Mouse (Mus musculus) brain, embryonic 14.5 days (tissue): ENCODE data around the gene Parvb. TPM values are rescaled to one million over a fixed set of nuclear protein-coding genes. Genes with fewer than 3 reads are reported as not detected.

ENCODE experiments used
- DNase-seq: peaks from one replicate; pipeline ENCODE4 v3.0.0-alpha.2; 2011; ENCODE audit warnings: low read depth
- CTCF ChIP-seq: fragments of 200-500 bp; IDR thresholded peaks from 2 replicates; pipeline ENCODE4 v1.5.1; 2012; ENCODE audit warnings: inconsistent platforms, mild to moderate bottlenecking, moderate library complexity, borderline replicate concordance; ENCODE audit not compliant: insufficient read depth, insufficient read length; ENCODE audit errors: extremely low read depth
- POLR2A ChIP-seq: fragments of 200-500 bp; IDR thresholded peaks from 2 replicates; pipeline ENCODE4 v1.6.1; 2012; ENCODE audit warnings: mild to moderate bottlenecking, inconsistent platforms, borderline replicate concordance; ENCODE audit not compliant: poor library complexity, insufficient read depth, insufficient read length, severe bottlenecking; ENCODE audit errors: extremely low read depth
- polyA plus RNA-seq: library from polyadenylated mRNA; depleted of rRNA; stranded (reverse); fragments of >200 nt; gene quantifications from 2 replicates; pipeline ENCODE4 v1.2.3, GENCODE M21; 2012

Parvb gene
- polyA plus RNA-seq, 1 experiment, result 19.3 TPM

DNA sequence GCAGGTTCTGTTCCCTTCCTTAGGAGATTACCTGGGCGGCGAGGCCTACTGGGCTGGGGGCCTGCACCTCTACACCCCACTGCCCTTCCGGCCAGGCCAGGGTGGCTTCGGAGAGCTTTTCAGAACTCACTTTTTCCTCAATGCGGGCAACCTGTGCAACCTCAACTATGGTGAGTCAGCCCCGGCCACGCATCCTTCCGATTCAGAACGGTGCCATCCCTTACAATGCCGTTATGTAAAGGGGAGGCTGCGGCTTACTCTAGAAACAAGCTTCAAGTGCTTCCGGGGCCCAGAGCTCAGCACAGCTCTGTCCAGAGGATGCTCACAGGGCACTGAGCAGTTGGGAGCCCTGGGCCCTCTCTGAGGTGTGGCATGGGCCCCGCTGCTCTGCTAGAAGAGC, 21.4 kb upstream of the Parvb start:
- DNase-seq, result no peak
- TF ChIP-seq POLR2A (no peak), CTCF (no peak)

DNA sequence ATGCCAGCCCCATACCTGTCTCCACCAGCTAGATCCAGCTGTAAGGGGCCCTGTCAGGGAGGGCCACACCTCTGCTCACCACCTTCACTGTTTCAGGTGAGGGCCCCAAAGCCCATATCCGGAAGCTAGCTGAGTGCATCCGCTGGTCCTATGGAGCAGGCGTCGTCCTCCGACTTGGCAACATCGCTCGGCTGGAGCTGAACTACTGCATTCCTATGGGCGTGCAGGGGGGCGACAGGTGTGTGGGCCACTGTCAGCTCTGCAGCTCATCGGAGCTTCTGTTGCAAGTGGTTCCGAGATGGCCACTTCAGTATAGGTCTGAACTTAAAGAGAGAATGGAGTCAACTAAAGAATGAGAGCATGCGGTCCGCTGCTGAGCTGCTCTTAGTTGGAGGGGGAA, 20.9 kb upstream of the Parvb start:
- TF ChIP-seq CTCF (no peak), POLR2A (no peak)

DNA sequence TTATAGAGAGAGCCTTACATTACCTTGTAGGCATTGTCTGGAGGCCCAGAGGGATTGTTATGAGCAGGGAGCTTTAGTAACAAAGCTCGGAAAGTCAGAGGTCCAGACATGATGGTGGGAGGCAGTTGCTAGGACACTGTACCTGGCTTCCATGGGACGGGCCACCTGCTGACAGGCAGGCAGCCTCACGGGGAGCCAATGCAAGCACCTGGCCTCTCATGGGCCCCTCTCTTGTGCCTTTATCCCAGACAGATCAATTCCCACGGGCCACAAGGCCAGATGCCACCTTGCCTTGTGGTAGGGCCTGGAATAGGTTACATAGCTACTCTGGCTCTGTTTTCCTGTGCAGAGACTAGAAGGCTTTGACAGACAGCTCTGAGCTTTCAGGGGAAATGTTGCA, 20.3 kb upstream of the Parvb start:
- TF ChIP-seq CTCF, result no peak
- no peak for TF ChIP-seq POLR2A
- DNase-seq, result no peak

More for the DNA sequence above, 20.9 kb upstream of the Parvb start:
- DNase-seq, result no peak

DNA sequence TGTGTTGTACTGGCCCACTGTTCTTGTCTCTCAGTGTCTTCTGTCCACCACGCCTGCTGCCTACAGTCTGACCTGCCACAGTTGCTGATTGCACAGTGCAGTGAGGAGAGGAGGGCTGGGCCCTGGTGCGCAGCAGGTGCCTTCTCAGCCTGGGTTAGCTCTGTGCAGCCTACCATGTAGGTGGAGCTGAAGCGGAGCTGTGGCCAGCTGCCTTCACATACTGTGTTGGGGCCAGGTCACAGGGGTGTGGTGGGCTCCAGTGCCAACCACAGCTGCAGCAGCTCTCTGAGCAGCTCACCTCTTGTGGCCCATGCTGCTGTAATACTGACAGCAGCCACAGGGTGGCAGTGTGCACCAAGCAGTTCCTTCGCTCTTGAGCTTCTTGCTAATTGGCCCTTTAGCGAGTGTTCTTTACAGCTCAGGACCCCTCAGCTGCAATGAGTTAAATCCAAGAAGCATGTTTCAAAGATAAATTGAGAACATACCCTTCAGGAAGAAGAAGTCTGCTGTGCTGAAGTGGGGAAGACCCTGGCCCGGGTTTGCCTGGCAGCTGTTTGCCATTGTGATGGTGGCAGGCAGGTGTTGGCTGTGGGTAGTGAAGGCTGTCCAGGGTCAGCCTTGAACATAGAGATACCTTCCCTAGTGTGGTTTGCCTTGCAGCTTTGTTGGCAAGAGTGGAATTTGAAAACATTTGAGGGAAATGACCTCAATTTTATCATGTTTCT, 19.6 kb upstream of the Parvb start:
- TF ChIP-seq CTCF (peak; percentile 99), POLR2A (no peak)
- DNase-seq, result peak; percentile 93

DNA sequence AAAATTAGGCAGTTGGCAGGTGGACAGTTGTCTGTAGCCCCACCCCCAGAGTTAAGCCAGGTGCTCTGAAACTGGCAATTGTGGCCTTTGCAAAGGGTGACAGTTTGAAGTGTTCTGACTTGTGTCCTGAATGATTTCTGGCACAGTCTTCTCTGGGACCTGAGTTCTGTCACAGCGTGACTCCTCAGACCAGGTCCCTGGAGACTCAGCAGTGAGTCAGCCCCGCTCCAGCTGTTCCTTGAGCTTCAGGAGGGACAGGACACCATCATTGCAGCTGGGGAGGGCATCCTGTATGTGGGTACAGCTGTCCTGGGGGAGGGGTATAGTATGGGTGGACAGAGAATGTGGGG, 19.1 kb upstream of the Parvb start:
- no peak for DNase-seq
- no peak for TF ChIP-seq POLR2A

DNA sequence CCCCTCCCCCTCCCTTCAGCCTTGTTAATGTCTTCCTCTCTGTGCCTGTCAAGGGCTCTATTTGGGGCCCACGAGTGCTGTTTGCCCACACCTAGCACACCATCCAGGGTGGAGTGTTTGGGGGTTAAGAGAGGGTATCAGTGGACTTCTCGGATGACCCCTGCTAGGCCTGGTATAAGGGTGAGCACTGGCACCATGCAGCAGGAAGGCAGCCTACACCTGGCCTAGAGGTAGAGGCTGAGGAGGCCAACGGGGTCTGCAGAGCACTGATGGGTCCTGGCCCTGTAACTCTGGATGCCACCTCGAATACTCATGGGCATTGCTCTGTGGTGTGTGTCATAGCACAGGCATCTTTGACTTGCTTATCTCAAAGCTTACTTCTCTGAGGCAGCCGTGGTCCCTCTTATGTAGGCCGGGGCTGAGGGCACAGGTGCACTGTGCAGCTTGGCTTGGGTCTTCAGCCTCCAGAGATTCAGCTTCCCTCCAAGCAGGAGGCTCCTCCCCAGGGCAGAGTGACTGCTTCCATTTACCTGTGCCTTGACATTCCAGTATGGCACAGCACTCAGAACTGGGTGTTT, 18.6 kb upstream of the Parvb start:
- DNase-seq, result no peak
- no peak for TF ChIP-seq POLR2A
- TF ChIP-seq CTCF, result no peak

DNA sequence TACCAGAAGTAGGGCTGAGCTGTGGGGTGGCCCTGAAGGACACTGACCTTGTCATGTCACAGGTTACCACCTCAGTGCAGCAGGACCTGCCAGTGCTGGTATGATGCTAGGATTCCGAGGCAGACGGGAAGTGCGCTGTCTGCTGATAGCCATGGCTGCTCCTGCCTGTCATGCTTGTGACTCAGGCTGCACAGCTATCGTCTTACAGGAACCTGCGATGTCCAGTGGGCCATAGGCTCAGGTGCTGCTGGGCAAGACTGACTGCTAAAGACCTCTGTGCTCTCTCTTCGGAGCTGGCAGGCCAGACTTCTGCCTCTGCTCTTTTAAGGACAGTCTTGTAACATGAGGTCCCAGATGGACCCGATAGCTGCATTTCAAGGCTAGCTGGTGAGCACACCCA, 17.4 kb upstream of the Parvb start:
- no peak for DNase-seq
- TF ChIP-seq CTCF (no peak), POLR2A (no peak)

DNA sequence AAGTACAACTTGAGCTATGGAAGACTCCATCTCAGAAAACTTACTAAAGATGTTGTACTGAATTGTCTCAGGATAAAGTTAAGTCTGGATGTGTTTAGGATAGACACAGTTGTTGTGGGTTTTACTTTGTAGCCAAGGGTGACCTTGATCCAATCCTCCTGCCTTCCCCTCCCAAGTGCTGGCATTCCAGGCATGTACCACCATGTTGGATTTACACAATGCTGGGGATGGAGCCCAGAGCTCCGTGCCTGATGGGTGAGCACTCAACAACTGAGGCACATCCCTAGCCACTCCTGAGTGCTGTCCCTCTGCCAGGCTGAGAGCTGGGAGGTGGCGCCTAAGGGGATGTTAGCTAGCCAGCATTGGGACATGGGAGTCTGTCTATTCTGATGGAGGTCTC, 16.6 kb upstream of the Parvb start:
- DNase-seq, result no peak
- no peak for TF ChIP-seq CTCF
- TF ChIP-seq POLR2A, result no peak

DNA sequence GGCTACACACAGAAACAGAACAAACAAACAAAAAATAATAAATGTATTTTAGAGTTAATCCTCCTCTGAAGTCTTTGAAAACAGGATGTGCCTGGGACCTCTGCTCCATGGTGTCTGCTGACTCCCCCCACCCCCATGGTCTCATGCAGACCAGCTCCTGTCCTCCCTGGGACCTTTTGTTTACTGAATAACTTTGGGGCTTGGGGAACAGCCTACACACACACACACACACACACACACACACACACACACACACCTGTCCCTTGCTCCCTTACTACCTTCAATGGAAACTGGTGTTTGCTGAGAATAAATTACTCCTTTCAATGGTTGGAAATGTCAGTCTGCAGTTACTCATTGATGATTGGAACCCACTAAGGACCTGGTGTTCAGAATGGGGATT, 15.8 kb upstream of the Parvb start:
- DNase-seq, result no peak
- no peak for TF ChIP-seq CTCF
- no peak for TF ChIP-seq POLR2A

DNA sequence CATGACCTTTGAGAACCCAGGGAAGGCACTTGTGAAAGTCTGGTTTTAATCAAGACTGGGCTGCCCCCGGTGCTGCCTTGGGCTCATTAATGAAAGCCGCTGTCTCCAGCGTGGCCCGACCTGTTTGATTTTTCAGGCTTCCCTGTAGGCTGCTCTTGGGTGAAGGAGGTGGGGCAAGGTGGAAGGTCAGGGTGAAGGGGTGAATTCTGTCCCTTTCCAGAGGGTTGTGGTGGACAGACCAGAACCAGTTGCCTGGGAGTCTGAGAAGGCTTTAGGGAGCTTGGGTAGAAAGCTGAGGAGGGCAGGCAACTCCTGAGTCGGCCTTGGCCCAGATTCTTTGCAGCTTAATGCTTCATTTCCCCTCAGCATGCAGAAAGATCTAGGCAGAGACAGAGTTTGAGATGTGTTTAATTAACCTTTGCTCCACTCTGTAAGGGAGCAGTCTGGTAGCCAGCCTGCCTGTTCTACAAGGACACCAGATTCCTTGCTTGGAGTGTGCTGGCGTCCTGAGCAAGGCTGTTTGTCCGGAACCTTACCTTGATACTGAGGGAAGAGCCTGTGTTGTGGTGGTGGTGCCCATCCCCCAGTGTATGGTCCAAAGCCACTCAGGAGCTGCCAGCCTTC, 15.3 kb upstream of the Parvb start:
- TF ChIP-seq CTCF (no peak), POLR2A (no peak)
- no peak for DNase-seq

DNA sequence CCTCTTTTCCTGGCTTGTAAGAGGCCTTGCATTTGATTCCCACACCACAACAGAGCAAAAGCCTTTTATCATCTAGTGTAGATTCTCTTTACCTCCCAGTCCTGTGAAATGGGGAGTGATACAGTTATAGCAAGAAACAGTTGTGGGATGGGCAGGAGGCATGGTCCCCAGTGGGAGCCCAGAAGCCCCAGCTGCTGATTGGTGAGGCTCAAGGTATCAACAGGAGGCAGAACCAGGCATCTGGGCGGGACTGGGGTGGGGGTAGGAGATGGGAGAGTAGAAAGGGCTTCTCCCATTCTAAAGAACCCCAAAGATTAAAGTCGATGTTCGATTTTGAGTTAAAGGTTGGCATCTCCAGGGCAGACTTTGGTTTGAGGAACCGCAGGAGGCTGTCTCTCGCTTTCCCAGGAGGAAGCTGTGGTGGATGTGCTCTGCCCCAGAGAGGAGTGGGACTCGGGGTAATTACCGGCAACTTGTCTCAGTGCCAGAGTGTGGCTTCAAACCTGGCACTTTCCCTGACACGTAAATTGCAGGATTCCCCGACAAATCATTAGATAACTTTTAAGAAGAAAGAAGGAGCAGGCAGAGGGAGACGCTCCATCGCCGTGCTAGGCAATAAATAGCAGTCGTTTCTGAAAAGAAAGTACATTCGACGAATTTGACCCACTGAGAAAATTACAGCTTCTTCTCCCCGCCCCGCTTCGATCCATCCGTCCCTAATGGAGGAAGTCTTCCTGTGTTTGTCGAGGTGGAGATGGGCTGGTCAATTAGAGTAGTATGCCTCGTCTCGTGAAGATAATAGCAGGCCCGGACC, 13.7 kb upstream of the Parvb start:
- TF ChIP-seq POLR2A (no peak), CTCF (no peak)
- DNase-seq, result peak; percentile 74
